Mouse (Mus musculus) cerebellum, adult 9-10 months (tissue): ENCODE results near the gene Cops4.
A peak's percentile ranks its signal among the peaks of the same experiment; 100 is the strongest.

Experiments
- DNase-seq: peaks from one replicate; pipeline ENCODE4 v3.0.0; 2022

Cops4 gene

GRCm38 (mm10) chr5:100518049-100519026 is at the start of gene Cops4:
Cops4 (plus strand) TSS chr5:100518309.
- peak; percentile 98 for DNase-seq

GRCm38 (mm10) chr5:100476328-100476727 is 41.8 kb upstream of the Cops4 start:
- DNase-seq: no peak

DNA sequence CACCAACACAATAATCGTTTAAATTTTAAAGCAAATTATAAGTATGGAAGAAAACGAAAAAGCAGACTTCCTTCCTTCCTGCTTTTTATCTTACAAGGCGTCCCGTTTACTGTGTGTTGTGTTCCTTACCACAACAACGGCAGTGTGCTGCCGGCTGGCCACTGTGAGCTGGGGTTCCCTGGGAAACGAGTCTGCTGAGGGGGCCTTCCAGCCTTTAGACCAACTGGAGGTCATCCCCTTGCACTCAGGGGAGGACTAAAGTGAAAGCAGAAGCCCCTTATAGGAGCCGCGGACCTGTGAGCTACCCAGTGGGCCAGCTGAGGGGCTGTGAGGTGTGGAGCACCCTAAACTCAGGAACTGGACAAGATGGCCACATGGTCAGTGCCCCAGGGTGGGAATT is 40.5 kb upstream of the Cops4 start:
- no peak for DNase-seq

DNA sequence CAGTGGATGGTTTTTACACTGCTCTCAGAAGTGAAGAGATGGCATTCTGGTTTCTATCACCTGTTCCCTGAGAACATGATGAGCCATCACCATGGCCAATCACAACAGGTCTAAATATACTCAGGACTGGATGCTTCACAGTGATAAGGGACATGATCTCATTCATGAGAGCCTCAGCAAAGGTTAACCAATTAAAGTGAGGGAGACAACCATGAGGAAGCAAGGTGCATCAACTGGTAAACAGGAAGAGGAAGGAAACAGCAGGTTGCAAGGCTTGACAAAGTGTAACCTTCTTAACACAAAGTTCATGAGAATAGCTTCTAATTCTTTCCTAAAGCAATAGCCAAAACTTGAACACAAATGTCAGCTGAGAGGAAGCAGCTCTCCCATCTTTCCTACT is 34.5 kb upstream of the Cops4 start:
- DNase-seq: no peak

GRCm38 (mm10) chr5:100487120-100487519 is 31.0 kb upstream of the Cops4 start:
- DNase-seq: no peak

GRCm38 (mm10) chr5:100488231-100488630 is 29.9 kb upstream of the Cops4 start:
- no peak for DNase-seq

DNA sequence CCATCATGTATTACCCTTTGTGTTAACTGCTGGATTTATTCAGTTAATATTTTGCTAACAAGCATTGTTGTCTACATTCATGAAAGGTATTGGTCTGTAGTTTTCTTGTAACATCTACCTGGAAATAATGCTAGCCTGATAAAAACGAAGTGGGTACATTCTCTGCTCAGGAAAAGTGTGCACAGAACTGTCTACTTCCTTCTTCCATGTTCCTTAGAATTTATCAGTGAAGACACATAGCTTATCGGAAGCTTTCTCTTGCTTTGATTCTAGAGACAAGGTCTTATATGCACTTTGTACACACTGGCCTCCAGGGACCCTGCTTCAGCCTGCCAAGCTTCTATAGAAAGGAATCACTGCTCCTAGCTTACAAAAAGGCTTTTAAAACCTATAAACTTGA is 28.8 kb upstream of the Cops4 start:
- no peak for DNase-seq

DNA sequence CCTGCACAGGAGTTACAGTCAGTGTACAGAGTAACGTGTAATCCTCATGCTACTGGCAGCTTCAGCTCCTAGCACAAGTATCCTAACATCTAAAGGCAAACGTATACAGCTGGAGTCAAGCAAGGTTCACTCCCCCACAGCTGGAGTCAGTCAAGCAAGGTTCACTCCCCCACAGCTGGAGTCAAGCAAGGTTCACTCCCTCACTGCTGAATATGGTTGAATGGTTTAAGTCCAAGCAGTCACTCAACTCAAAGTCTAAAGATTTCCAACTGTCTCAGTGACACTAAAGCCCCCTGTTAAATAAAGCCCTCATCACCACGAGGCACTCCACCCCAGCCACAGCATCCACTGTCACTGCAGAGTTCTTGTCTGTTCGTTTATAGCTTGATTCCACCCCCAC is 26.4 kb upstream of the Cops4 start:
- DNase-seq: no peak

GRCm38 (mm10) chr5:100498436-100499180 is 19.5 kb upstream of the Cops4 start:
- peak; percentile 57 for DNase-seq

DNA sequence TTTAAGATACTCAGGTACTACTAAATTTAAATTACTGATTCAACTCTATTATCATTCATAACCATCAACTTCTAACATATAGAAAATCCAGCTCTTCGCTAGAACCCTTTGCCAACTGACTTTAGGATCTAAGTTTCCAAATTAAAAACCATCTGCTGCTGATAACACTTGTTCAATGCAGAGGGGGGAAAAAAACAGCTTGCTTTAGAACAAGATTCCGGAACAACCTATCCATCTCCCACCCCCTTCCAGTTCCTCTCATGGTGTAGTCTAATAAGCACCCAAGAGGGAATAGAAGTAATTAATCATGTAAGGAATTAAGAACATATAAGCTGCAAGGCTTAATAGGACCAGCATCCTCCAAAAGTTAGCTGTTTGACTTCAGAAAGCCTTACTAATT is 18.9 kb upstream of the Cops4 start:
- DNase-seq: peak; percentile 12

- DNase-seq: peak; percentile 33
Measured at GRCm38 (mm10) chr5:100499831-100500304, 18.2 kb upstream of the Cops4 start.

- DNase-seq: peak; percentile 92
Measured at GRCm38 (mm10) chr5:100500458-100500961, 17.6 kb upstream of the Cops4 start, which contains the start of gene Lin54. Lin54 (minus strand) TSS chr5:100500639.

DNA sequence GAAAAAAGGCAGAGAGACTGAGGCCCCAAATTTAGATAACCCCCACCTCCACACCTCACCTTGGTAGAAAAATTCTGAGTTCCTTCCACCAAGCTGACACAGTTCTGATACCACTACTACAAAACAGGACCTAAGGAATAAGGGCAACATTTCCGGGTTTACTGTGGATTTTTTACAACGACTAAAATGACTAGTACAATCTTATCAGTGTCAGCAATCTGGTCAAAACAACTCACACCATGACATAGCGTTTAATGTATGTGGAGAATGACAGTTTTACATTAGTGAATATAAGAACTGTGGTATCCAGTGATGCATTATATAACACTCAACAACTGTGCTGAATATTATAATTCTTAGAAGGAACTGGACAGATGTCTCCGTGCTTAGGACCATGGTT is 16.8 kb upstream of the Cops4 start:
- DNase-seq: no peak

DNA sequence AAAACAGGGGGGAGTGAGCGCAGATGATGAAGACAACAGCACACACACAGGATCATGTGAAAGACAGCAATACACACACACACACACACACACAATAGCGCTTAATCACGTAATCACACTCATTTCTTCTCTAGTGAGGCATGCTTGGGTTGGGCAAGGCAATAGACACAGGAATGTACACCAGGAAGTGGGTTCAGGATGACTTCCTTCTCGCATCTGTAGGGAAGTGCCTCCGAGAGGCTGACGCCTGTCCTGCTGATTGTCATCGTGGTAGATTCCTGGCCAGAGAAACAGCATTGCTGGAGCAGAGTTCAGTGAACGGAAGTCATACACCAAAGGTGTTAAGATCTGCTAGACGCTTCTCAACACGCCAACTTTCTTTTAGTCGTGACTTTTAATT is 8.9 kb upstream of the Cops4 start:
- DNase-seq: no peak

DNA sequence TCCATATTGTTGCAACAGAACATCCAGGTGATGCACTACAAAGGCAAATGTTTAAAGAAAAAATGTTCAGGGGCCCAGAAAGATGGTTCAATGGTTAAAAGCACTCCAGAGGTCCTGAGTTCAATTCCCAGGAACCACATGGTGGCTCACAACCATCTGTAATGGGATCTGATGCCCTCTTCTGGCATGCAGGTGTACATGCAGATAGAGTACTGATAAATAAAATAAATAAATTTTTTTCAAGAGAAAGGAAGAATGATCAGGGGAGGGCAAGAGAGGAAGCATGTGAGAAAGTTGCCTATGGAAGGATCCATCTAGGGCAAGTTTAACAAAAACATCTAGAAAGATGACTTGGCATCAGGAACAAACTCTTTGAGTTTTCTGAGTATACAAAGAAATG is 5.5 kb upstream of the Cops4 start:
- no peak for DNase-seq

DNA sequence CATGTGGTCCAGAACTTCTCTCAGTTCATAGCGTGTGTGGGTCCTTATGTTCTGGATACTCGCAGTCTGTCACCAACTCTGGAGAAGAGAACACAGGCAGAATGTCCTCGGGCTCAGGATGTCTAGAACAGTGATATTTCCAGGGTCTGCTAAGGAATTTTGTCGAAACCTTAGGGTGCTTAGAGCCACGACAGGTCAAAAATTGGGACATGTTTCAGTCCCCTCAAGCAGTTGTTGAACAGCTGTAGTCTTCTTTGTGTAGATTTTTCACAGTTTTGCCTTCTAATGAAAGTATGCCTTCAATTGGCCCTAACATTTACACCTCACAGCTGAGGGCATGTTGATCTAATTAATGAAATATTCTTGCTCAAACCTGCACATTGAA is 910 bp downstream of the Cops4 start:
- DNase-seq: no peak

GRCm38 (mm10) chr5:100520223-100520622 is 2.1 kb downstream of the Cops4 start:
- no peak for DNase-seq

DNA sequence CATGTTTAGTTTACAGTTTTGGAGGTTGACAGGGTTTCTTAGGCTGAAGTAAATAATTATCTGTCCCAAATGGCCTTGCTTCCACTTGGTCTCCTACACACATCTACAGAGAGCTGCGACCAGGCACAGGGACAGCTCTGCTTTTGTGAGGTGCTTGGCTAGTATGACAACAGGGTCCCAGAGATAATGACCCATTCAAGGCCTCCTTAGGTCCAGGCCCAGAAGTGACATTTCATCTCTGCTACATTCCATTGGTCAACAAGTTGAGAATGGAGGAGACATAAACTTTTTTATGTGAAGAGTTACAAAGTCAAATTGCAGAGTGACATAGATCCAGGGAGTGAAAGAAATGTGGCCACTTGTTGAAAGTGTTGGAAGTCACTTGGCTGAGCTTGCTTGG is 5.2 kb downstream of the Cops4 start:
- no peak for DNase-seq

DNA sequence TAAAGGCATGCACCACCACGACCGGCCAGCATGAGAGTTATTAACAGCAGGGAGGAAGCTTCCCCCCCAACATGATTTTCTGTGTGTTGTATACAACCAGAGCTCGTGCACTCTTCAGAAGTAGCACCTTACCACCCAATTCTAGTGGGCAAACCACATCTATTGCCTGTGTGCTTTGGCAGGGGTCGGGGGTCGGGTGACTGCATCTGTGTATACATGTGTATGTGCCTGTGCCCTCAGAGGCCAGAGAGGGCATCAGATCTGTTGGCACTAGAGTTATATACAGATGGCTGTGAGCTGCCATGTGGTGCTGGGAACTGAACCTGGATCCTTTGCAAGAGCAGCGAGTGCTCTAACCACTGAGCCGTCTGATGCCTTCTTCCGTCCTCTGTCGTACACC is 6.8 kb downstream of the Cops4 start:
- no peak for DNase-seq

DNA sequence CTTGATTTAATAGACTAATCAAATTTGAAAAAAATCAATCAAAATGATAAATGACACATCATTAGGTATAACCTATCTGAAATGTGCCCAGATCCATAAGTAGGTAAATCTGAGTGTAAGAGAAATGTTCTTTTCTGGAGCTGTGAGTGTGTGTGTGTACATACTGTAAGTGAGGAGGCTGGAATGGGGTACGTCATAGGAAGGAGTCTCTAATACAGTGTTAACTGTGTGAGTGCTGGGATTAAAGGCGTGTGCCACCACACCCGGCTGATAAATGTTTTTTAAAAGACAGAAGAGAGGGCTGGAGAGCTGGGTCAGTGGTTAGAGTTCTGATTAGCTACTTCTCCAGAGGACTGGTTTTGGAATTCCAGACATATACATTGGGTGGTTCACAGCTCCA is 7.5 kb downstream of the Cops4 start:
- DNase-seq: no peak

DNA sequence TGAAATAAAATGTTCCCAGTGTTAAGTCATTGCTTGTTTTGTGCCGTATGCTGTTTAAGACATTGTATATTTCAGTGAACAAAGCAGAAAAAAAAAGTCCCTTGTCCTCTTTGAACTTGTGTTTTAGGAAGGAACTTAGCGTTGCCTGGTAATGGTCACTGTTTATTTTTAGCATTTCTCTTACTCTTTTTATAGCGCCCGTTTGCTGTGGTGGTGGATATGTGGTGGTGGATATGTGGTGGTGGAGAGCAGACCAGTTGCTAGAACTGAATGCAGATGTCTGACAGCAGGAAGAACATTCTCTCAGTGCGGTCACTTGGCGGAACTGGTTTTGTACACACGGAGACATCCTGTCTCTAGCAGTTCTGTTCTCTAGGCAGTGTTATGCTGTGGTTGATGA is 8.1 kb downstream of the Cops4 start:
- no peak for DNase-seq

DNA sequence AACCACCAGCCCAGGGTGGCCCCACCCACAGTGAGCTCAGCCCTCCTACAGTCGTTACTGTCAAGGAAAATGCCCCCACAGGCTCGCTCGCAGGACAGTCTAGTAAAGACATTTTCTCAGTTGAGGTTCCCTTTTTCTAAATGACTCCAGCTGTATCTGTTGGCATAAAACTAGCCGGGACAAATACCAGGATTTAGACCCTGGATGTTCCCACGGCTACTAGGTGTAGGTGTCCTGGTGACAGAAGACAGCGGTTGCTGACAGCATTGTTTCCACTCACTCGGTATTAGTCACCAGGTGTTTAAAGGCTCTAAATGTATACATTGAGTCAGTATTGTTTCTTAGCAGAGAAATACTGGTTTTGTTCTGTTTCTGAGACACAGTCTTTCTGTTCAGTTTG is 17.7 kb downstream of the Cops4 start:
- no peak for DNase-seq

GRCm38 (mm10) chr5:100536638-100537037 is 18.5 kb downstream of the Cops4 start:
- DNase-seq: no peak
